Mouse (Mus musculus) liver, embryonic 15.5 days (tissue): ENCODE results near the gene Olfr622. TPM values are rescaled to one million over a fixed set of nuclear protein-coding genes. Genes with fewer than 3 reads are reported as not detected.

Source experiments
- ATAC-seq: fragments of 200-750 bp; cut with Nextera tagmentation; 2 replicates; pipeline ENCODE4 v1.8.0; 2017; ENCODE audit warnings: moderate number of reproducible peaks, mild to moderate bottlenecking, moderate library complexity; ENCODE audit not compliant: insufficient read depth
- H3K27ac ChIP-seq: fragments of 300-500 bp; sonication (generic); replicated peaks from 2 replicates; pipeline ENCODE4 v1.5.1; 2015; ENCODE audit warnings: mild to moderate bottlenecking, inconsistent platforms
- H3K27me3 ChIP-seq: fragments of 300-500 bp; sonication (generic); 2 replicates; pipeline ENCODE4 v1.6.1; 2015; ENCODE audit warnings: mild to moderate bottlenecking, inconsistent platforms
- H3K36me3 ChIP-seq: fragments of 300-500 bp; sonication (generic); replicated peaks from 2 replicates; pipeline ENCODE4 v1.6.1; 2015; ENCODE audit warnings: moderate library complexity, mild to moderate bottlenecking, inconsistent platforms
- H3K4me1 ChIP-seq: fragments of 300-500 bp; sonication (generic); replicated peaks from 2 replicates; pipeline ENCODE4 v1.6.1; 2015; ENCODE audit warnings: inconsistent platforms
- H3K4me2 ChIP-seq: fragments of 300-500 bp; sonication (generic); 2 replicates; pipeline ENCODE4 v1.6.1; 2015; ENCODE audit warnings: moderate library complexity, mild to moderate bottlenecking, inconsistent platforms
- H3K4me3 ChIP-seq: fragments of 300-500 bp; sonication (generic); replicated peaks from 2 replicates; pipeline ENCODE4 v1.5.1; 2015; ENCODE audit warnings: mild to moderate bottlenecking, inconsistent platforms
- H3K9ac ChIP-seq: fragments of 300-500 bp; sonication (generic); 2 replicates; pipeline ENCODE4 v1.6.1; 2015; ENCODE audit warnings: moderate library complexity, mild to moderate bottlenecking, inconsistent platforms
- H3K9me3 ChIP-seq: fragments of 300-500 bp; sonication (generic); replicated peaks from 2 replicates; pipeline ENCODE4 v1.6.1; 2016; ENCODE audit warnings: inconsistent platforms
- WGBS: fragments of 180-500 bp; shearing (Covaris S2); methylation state at CpG from one replicate; pipeline ENCODE4 v1.1.7; 2015; ENCODE audit warnings: mixed read lengths; ENCODE audit not compliant: insufficient replicate concordance; 5-methylcytosine and 5-hydroxymethylcytosine counted together
- polyA plus RNA-seq: library from polyadenylated mRNA; unstranded; fragments of >200 nt; fragmentation: Nextera tagmentation; extraction: Ambion mirVana; gene quantifications from 2 replicates; pipeline ENCODE4 v1.2.1, GENCODE M21; 2015

The Olfr622 gene
- polyA plus RNA-seq, result not detected in 2 replicates

DNA sequence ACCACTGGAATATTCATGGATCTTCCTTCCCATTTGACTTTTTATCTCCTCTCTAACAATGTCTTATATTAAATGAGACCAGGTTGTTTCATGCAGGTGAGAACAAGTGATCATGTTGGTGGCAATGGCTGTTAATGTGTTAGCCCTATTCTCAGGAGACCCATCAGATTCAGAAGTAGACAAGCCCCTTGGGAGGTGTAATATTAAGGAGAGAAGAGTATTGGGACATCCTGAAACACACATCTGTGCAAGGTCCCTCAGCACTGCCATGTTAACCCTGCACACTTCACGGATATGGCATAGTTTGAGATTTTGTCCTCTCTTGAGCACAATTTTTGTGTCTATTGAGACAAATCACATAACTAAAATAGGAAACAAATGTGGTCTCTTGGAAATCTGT lies at the start of gene Olfr622:
Olfr622 (minus strand) TSS at position 101 of the 400 bp plus-strand sequence.
- Histone ChIP-seq H3K27ac (no peak within 1 kb of the TSS), H3K4me1 (no peaks in the 10 kb centered on the region), H3K9ac (no peak within 1 kb of the TSS), H3K9me3 (no peaks in the 10 kb centered on the region), H3K36me3 (no peaks in the 10 kb centered on the region), H3K4me2 (no peak within 1 kb of the TSS), H3K27me3 (no peaks in the 10 kb centered on the region), H3K4me3 (no peak within 1 kb of the TSS)
- ATAC-seq, result no peak
- 37% methylated on average over 1 of the region's 1 CpGs for WGBS

DNA sequence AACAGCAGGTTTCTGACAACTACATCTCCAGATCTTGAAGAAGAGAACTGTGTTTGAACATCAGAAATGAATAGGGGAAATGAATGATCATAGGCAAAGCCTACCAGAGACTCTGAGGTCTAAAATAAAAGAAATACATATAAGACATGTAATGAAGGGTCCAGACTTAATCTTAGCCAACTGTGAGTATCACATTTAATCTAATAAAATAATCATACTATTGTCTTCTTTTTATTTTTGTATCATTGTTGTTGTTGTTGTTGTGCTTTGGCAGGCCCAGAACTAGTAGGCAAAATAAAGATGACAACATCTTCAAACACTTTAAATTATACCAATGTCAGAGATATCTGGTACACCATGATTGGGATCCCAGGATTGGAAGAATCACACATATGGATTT lies 39.9 kb upstream of the Olfr622 start, which contains the start of gene Olfr625-ps1:
Olfr625-ps1 (plus strand) TSS at position 301 of the 400 bp plus-strand sequence.
- H3K4me3 ChIP-seq, result no peak within 1 kb of the TSS
- no peaks in the 10 kb centered on the region for H3K4me1 ChIP-seq
- H3K36me3 ChIP-seq, result no peaks in the 10 kb centered on the region
- ATAC-seq, result no peak
- H3K9me3 ChIP-seq, result no peaks in the 10 kb centered on the region
- no peak within 1 kb of the TSS for H3K9ac ChIP-seq
- no peak within 1 kb of the TSS for H3K27ac ChIP-seq
- H3K4me2 ChIP-seq, result no peak within 1 kb of the TSS
- no peaks in the 10 kb centered on the region for H3K27me3 ChIP-seq

- H3K9me3 ChIP-seq, result no peaks in the 10 kb centered on the region
- H3K4me2 ChIP-seq, result no peak within 1 kb of the TSS
- H3K36me3 ChIP-seq, result no peaks in the 10 kb centered on the region
- no peaks in the 10 kb centered on the region for H3K27me3 ChIP-seq
- H3K9ac ChIP-seq, result no peak within 1 kb of the TSS
- no peaks in the 10 kb centered on the region for H3K4me1 ChIP-seq
- no peak for ATAC-seq
- H3K27ac ChIP-seq, result no peak within 1 kb of the TSS
- H3K4me3 ChIP-seq, result no peak within 1 kb of the TSS
- 69% methylated on average over 2 of the region's 2 CpGs for whole genome bisulfite sequencing
Observed at GRCm38 (mm10) chr7:103671091-103671490, 28.6 kb upstream of the Olfr622 start, which contains the start of gene Olfr624. TSS of gene Olfr624 (minus strand) at chr7:103671191.

- H3K4me2 ChIP-seq, result no peak within 1 kb of the TSS
- no peaks in the 10 kb centered on the region for H3K27me3 ChIP-seq
- no peak for ATAC-seq
- H3K36me3 ChIP-seq, result no peaks in the 10 kb centered on the region
- H3K4me3 ChIP-seq, result no peak within 1 kb of the TSS
- no peaks in the 10 kb centered on the region for H3K4me1 ChIP-seq
- H3K9me3 ChIP-seq, result no peaks in the 10 kb centered on the region
- no peak within 1 kb of the TSS for H3K9ac ChIP-seq
- no peak within 1 kb of the TSS for H3K27ac ChIP-seq
Observed at GRCm38 (mm10) chr7:103663598-103663997, 21.1 kb upstream of the Olfr622 start, which contains the start of gene Olfr623. TSS of gene Olfr623 (minus strand) at chr7:103663698.

DNA sequence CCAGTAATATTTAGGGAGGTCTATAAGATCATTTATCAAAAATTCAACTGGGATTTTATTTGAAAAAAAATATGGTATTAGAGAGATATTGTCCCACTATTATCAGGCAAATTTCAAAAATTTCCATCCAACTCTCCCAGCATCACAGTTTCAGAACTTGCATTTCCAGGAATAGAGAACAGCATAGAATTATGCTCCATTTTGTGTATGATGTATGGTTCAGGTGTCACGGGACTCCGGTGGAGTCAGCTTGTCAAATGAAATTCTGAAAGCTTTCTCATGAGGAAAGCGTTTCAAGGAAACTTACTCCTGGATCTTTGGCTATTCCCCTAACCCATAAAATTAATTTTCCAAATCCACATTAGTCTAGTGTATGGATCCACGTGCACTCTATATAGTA lies 1.6 kb upstream of the Olfr622 start:
- Histone ChIP-seq H3K4me2 (no peak overlapping the region), H3K27me3 (no peaks in the 10 kb centered on the region), H3K27ac (no peak overlapping the region), H3K9ac (no peak overlapping the region), H3K4me1 (no peaks in the 10 kb centered on the region), H3K4me3 (no peak overlapping the region), H3K9me3 (no peaks in the 10 kb centered on the region), H3K36me3 (no peaks in the 10 kb centered on the region)
- WGBS, result 63% methylated on average over 4 of the region's 4 CpGs
- no peak for ATAC-seq

DNA sequence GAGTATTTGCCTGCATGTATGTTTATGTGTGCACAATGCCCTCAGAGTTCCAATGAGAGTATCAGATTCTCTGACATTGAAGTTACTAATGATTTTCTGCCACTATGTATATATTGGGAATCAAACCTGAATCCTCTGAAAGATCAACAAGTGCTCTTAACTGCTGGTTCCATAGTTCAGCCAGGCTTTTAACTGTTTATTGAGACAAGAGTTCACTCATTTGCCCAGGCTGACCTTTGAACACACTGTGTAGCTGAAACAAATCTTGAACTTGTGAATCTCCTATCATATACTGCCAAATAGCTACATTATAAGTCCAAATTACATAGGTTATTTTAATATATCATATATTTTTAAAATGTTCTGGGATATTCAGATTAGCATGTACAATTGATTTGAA lies 5.7 kb downstream of the Olfr622 start:
- Histone ChIP-seq H3K9ac (no peak overlapping the region), H3K36me3 (no peaks in the 10 kb centered on the region), H3K4me3 (no peak overlapping the region), H3K27ac (no peak overlapping the region), H3K9me3 (no peaks in the 10 kb centered on the region), H3K4me1 (no peaks in the 10 kb centered on the region), H3K4me2 (no peak overlapping the region), H3K27me3 (no peaks in the 10 kb centered on the region)
- ATAC-seq, result no peak

GRCm38 (mm10) chr7:103612434-103612833 lies 30.1 kb downstream of the Olfr622 start, which contains the start of gene Olfr620:
TSS of gene Olfr620 (minus strand) at chr7:103612534.
- Histone ChIP-seq H3K4me2 (no peak within 1 kb of the TSS), H3K27ac (no peak within 1 kb of the TSS), H3K27me3 (no peaks in the 10 kb centered on the region), H3K36me3 (no peaks in the 10 kb centered on the region), H3K4me1 (no peaks in the 10 kb centered on the region), H3K9ac (no peak within 1 kb of the TSS), H3K4me3 (no peak within 1 kb of the TSS), H3K9me3 (no peaks in the 10 kb centered on the region)
- ATAC-seq, result no peak
- 43% methylated on average over 2 of the region's 2 CpGs for WGBS

DNA sequence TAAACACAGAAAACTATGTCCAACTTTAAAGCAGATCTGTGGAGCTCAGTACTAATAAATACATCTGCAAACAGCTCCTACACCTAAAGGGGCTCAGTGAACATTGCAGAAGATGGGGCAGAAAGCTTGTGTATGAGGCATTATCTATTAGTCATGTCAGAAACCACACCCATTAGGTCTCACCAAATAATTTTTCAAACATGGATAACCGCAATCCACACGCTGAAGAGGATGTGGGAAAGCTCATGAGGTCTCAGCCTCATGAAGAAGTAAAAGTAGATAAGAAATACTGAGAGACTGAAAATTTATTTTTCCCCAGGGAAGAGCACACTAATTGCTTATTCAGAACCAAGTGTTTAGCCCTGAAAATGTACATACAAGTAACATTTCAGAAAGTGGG lies 35.1 kb downstream of the Olfr622 start:
- no peaks in the 10 kb centered on the region for H3K36me3 ChIP-seq
- H3K4me2 ChIP-seq, result no peak overlapping the region
- H3K27me3 ChIP-seq, result no peaks in the 10 kb centered on the region
- H3K4me3 ChIP-seq, result no peak overlapping the region
- H3K9me3 ChIP-seq, result no peaks in the 10 kb centered on the region
- no peak overlapping the region for H3K9ac ChIP-seq
- H3K27ac ChIP-seq, result no peak overlapping the region
- no peak for ATAC-seq
- WGBS, result 23% methylated on average over 2 of the region's 2 CpGs
- H3K4me1 ChIP-seq, result no peaks in the 10 kb centered on the region

- Histone ChIP-seq H3K27ac (no peak within 1 kb of the TSS), H3K4me3 (no peak within 1 kb of the TSS), H3K36me3 (no peaks in the 10 kb centered on the region), H3K9me3 (no peaks in the 10 kb centered on the region), H3K4me2 (no peak within 1 kb of the TSS), H3K27me3 (no peaks in the 10 kb centered on the region), H3K9ac (no peak within 1 kb of the TSS), H3K4me1 (no peaks in the 10 kb centered on the region)
- ATAC-seq, result no peak
Observed at GRCm38 (mm10) chr7:103600275-103600674, 42.2 kb downstream of the Olfr622 start, which contains the start of gene Olfr619. TSS of gene Olfr619 (plus strand) at chr7:103600575.

- Histone ChIP-seq H3K4me3 (no peak within 1 kb of the TSS), H3K4me2 (no peak within 1 kb of the TSS), H3K27me3 (no peaks in the 10 kb centered on the region), H3K9me3 (no peaks in the 10 kb centered on the region), H3K4me1 (no peaks in the 10 kb centered on the region), H3K27ac (no peak within 1 kb of the TSS), H3K9ac (no peak within 1 kb of the TSS), H3K36me3 (no peaks in the 10 kb centered on the region)
- no peak for ATAC-seq
- WGBS, result 43% methylated on average over 2 of the region's 2 CpGs
Observed at GRCm38 (mm10) chr7:103589803-103590202, 52.7 kb downstream of the Olfr622 start, which contains the start of gene Olfr618. TSS of gene Olfr618 (plus strand) at chr7:103590103.
